Mouse (Mus musculus) c-Kit-negative CD71-positive TER-119-positive erythroid progenitor cells, embryonic 14.5 days (primary cell): Measurements from ENCODE around the gene Gm3250.
"Not testable (repeated sequence)": the region's sequence is repeated elsewhere in the genome, so short reads cannot be mapped to it uniquely, and the experiment has no call there.

Source experiments
- DNase-seq: peaks from one replicate; pipeline ENCODE4 v3.0.0-alpha.2; 2013; ENCODE audit warnings: low read depth, low spot score

Gene Gm3250

GRCm38 (mm10) chr10:77751254-77751653, 31.1 kb downstream of the Gm3250 start, which contains the start of gene Gm9736:
Gene Gm9736 (minus strand): TSS chr10:77751354.
- DNase-seq, result not testable (repeated sequence)

GRCm38 (mm10) chr10:77750686-77751085, 31.7 kb downstream of the Gm3250 start:
- DNase-seq, result not testable (repeated sequence)

GRCm38 (mm10) chr10:77741924-77742688, 40.2 kb downstream of the Gm3250 start, which contains the start of gene Gm18596:
Gene Gm18596 (minus strand): TSS chr10:77742638.
- DNase-seq, result not testable (repeated sequence)

- no peak for DNase-seq
These were observed 43.4 kb downstream of the Gm3250 start for GRCm38 (mm10) chr10:77738929-77739328.

- DNase-seq, result no peak
These were observed 46.4 kb downstream of the Gm3250 start for GRCm38 (mm10) chr10:77735928-77736327.
